ENCODE assay signal across 19 mouse cellular contexts in the genomic region with DNA sequence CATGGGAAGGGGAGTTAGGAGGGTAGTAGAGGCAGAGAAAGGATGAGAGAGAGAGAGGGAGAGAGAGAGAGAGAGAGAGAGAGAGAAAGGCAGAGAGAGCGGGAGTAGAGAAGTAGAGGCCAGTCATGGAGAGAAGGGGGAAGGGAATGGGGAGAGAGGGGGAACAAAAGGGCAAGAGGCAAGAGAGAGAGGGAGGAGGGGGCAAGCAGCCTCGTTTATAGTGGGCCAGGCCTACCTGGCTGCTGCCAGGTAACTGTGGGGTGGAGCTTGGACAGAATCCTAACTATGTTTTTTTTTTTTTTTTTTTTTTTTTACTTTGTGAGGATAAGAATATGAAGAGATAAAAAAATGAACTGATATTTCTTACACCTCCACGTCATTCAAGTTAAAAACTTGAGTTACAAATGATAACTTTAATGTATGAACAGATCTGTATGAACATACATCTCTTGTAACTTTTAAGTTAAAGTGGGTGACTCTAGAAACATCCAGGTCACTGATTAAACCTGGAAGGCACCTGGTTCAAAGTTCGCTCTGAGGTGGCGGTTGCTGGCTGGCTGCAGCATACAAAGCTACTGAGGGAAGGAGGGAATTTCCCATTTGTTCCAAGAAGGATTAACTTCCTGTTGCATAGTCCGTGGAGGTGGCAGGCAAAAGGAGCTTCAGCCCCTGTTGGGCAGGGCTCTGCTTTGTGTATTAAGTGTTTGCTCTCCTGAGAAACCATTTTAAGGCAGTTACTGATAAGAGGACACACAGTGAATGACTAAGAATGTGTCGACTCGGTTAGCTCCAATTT. TPM values are rescaled to one million over a fixed set of nuclear protein-coding genes. Genes with fewer than 3 reads are reported as not detected.
DNase-seq lines count a peak whose midpoint lies in the region; ATAC-seq lines count a peak whose summit lies in the region.
"Had no signal": no experiment of that assay in that cellular context is flagged by ENCODE, and none has a peak within 500 bp of the region (broad histone marks: within the 10 kb centered on the region; RNA-seq: fewer than 3 reads in every experiment).

No protein-coding gene starts in this region.

- H3K4me1 ChIP-seq in lung, embryonic 16.5 days (replicated peaks; ENCODE audit: control insufficient read depth, insufficient read depth, low read length) = no peaks in the 10 kb centered on the region
- H3K4me1 ChIP-seq: forebrain, embryonic 12.5 days; limb, embryonic 10.5 days; midbrain, embryonic 15.5 days had no signal

- no peak overlapping the region for H3K4me2 ChIP-seq in lung, embryonic 16.5 days (ENCODE audit: low read depth, low read length)
- H3K4me2 ChIP-seq: forebrain, embryonic 12.5 days; midbrain, embryonic 15.5 days had no signal

- 35% methylated on average over 8 of the region's 8 CpGs for WGBS in lung, embryonic 16.5 days

- peak; percentile 59 for ATAC-seq in lung, embryonic 16.5 days (ENCODE audit: low read depth)
- ATAC-seq: activated CD4-positive, CD25-positive, alpha-beta regulatory T cell, adult 4 months; hindbrain, postnatal 0 days; midbrain, embryonic 15.5 days had no signal

- H3K9ac ChIP-seq in lung, embryonic 16.5 days (ENCODE audit: low read length) = no peak overlapping the region
- H3K9ac ChIP-seq: forebrain, embryonic 12.5 days; midbrain, embryonic 15.5 days had no signal

- intact Hi-C loops in heart, postnatal 36 days (cut with DNase I) = no loop called here

- no peaks in the 10 kb centered on the region for H3K9me3 ChIP-seq in lung, embryonic 16.5 days (ENCODE audit: control insufficient read depth, low read length)
- H3K9me3 ChIP-seq: forebrain, embryonic 12.5 days; G1E; limb, embryonic 10.5 days; midbrain, embryonic 15.5 days had no signal

- H3K36me3 ChIP-seq in lung, embryonic 16.5 days (ENCODE audit: control insufficient read depth, insufficient read depth, low read length) = no peaks in the 10 kb centered on the region
- H3K36me3 ChIP-seq: forebrain, embryonic 12.5 days; G1E; limb, embryonic 10.5 days; midbrain, embryonic 15.5 days had no signal

- no peak overlapping the region for H3K4me3 ChIP-seq in lung, embryonic 16.5 days (ENCODE audit: low read length)
- H3K4me3 ChIP-seq: forebrain, embryonic 12.5 days; heart, adult 2 months; limb, embryonic 10.5 days; midbrain, embryonic 15.5 days had no signal

- H3K27me3 ChIP-seq in lung, embryonic 16.5 days (ENCODE audit: control insufficient read depth, insufficient read depth, low read depth, low read length) = no peaks in the 10 kb centered on the region
- H3K27me3 ChIP-seq: forebrain, embryonic 12.5 days; midbrain, embryonic 15.5 days had no signal

- DNase-seq in lung, postnatal 25 days (ENCODE audit: low spot score) = no peak
- DNase-seq in kidney, adult 8-10 months = peak; percentile 86 to 89
- DNase-seq in kidney, postnatal 4 days = peak; percentile 59 to 70
- peak; percentile 81 for DNase-seq in yolk sac, embryonic 10.5 days (ENCODE audit: low spot score)
- no peak for DNase-seq in cerebellum, postnatal 14 days
- no peak for DNase-seq in heart, postnatal 36 days
- no peak for DNase-seq in layer of hippocampus, adult 11-12 months (ENCODE audit: low spot score)
- DNase-seq: heart, adult 2 months had no signal

- 0 out of 2 replicates have a peak overlapping the region, but pooled peaks have one; percentile 40 for H3K27ac ChIP-seq in lung, embryonic 16.5 days (ENCODE audit: low read length)
- H3K27ac ChIP-seq: forebrain, embryonic 12.5 days; heart, adult 2 months; hindbrain, postnatal 0 days; limb, embryonic 10.5 days; midbrain, embryonic 15.5 days had no signal

RNA-seq across cellular contexts. Expression of gene Fermt1, which starts 22.2 kb away (rescaled TPM):
- 3.7 and 4.4 TPM in 2 replicates for polyA plus RNA-seq in lung, embryonic 16.5 days (2015; fragmentation: Nextera tagmentation; extraction: Ambion mirVana)
- total RNA-seq in heart, postnatal 36 days (2021) = not detected
- total RNA-seq: gastrocnemius, adult 18-20 months; heart, adult 2 months; megakaryocyte progenitor cell, adult 5-6 weeks had no signal
- polyA plus RNA-seq: activated CD4-positive, CD25-positive, alpha-beta regulatory T cell, adult 4 months; C2C12; G1E; heart, postnatal 0 days; midbrain, embryonic 15.5 days had no signal

RNA-seq across cellular contexts. Expression of gene Lrrn4, which starts 42.8 kb away (rescaled TPM):
- 6.3 and 7.3 TPM in 2 replicates for polyA plus RNA-seq in lung, embryonic 16.5 days (2015; fragmentation: Nextera tagmentation; extraction: Ambion mirVana)
- 1 to 10 TPM; 5.0 to 9.0 TPM for total RNA-seq in heart, postnatal 36 days (2021)
- total RNA-seq: gastrocnemius, adult 18-20 months had no signal
- polyA plus RNA-seq: C2C12, G1E had no signal

Comparison
In these comparisons a context has a peak if more than half of its experiments do, and no peak if none do; other contexts are left out.
1. DNase-seq: peak in kidney, adult 8-10 months (2 of 2), kidney, postnatal 4 days (2 of 2) and yolk sac, embryonic 10.5 days (single experiment); none in lung, postnatal 25 days (single experiment), cerebellum, postnatal 14 days (0 of 2), heart, postnatal 36 days (0 of 2) and layer of hippocampus, adult 11-12 months (single experiment).